Mouse (Mus musculus): ENCODE data around the gene Flnc. TPM values are rescaled to one million over a fixed set of nuclear protein-coding genes. Genes with fewer than 3 reads are reported as not detected.

Flnc gene
- polyA plus RNA-seq, 2 experiments, result 25.1 to 38.1 TPM

DNA sequence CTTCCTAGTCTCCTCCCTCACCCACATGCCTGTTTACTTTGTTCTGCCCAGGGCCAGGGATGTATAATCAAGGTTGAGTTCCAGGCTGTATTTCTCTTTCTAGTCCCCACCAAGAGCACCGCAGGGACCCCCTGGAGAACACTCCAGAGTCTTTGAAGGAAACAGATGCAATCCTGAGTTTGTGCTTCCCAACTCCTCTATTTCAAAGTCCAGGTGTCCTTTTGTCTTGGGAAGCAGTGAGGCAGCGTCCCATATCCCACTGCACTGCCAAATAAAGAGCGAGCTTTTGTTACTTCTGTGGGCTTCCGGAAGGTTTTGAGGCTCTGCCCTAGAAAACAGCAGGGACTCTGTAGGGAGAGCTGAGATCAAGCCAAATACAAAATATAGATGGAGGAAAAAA, 33.2 kb upstream of the Flnc start:
- Histone ChIP-seq H3K4me2 (replicated peaks; ENCODE audit: low read depth, low read length, severe bottlenecking) (no peak overlapping the region), H3K4me3 (replicated peaks; ENCODE audit: low read length) (no peak overlapping the region), H3K9me3 (ENCODE audit: control insufficient read depth, low read length) (no peaks in the 10 kb centered on the region), H3K27ac (replicated peaks; ENCODE audit: low read depth, low read length) (no peak overlapping the region), H3K4me1 (ENCODE audit: control insufficient read depth, insufficient read depth, low read length) (peaks cover 20% of the 10 kb centered on the region), H3K9ac (ENCODE audit: low read depth, low read length, severe bottlenecking) (no peak overlapping the region), H3K36me3 (ENCODE audit: control insufficient read depth, insufficient read depth, low read length) (peaks cover 5% of the 10 kb centered on the region; the same call in 1 of the 2 replicates), H3K27me3 (ENCODE audit: control insufficient read depth, insufficient read depth, low read length) (0 out of 2 replicates have a peak, but pooled peaks cover 2% of the 10 kb centered on the region)
- ATAC-seq (ENCODE audit: low FRiP score, low read depth) (no peak), DNase-seq (ENCODE audit: low spot score) (no peak)
- WGBS, result 84% methylated on average over 4 of the region's 4 CpGs
- no peak for TF ChIP-seq POLR2A (IDR thresholded peaks at IDR 0.05; ENCODE audit: borderline replicate concordance, extremely low read depth, insufficient read depth, insufficient read length)

DNA sequence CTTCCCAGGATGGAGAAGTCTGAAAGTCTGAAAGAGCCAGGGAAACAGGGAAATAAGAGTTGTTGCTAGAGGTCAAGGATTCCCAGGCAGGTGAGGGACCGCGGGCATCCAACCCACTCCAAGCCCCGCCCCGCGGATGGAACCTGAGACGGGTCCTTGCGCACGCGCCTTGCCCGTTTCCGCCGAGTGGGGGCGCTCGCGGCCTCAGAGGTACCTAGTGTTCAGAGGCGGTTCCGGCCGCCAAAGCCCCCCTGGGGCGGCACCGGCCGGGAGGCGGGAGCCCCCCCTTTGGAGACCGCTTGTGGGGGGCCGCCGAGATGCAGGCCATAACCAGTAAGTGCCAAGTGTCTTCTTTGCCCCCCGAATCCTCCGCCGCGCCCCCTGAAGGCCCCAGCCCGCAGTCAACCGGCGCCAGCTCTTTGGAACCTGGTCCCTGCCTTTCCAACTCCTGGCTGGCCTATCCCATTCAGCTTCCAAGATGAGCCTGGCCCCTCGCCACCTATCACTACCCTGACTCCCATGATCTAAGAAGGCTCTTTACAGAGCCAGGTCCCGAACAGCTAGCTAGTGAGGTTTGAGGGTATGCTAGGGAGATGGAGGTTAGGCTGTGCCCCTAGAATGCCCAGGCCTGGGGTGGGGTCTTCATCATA, 30.2 kb upstream of the Flnc start:
- Histone ChIP-seq H3K4me3 (replicated peaks; ENCODE audit: low read length) (peak overlapping the region; percentile 13), H3K9me3 (ENCODE audit: control insufficient read depth, low read length) (no peaks in the 10 kb centered on the region), H3K27ac (replicated peaks; ENCODE audit: low read depth, low read length) (no peak overlapping the region), H3K9ac (ENCODE audit: low read depth, low read length, severe bottlenecking) (no peak overlapping the region), H3K27me3 (ENCODE audit: control insufficient read depth, insufficient read depth, low read length) (no peaks in the 10 kb centered on the region), H3K4me2 (replicated peaks; ENCODE audit: low read depth, low read length, severe bottlenecking) (peak overlapping the region; percentile 30; the same call in 1 of the 2 replicates), H3K36me3 (ENCODE audit: control insufficient read depth, insufficient read depth, low read length) (peaks cover 11% of the 10 kb centered on the region), H3K4me1 (ENCODE audit: control insufficient read depth, insufficient read depth, low read length) (peaks cover 7% of the 10 kb centered on the region; the same call in 1 of the 2 replicates)
- ATAC-seq (ENCODE audit: low FRiP score, low read depth) (no peak), DNase-seq (ENCODE audit: low spot score) (no peak)
- 14% methylated on average over 18 of the region's 34 CpGs for WGBS
- TF ChIP-seq POLR2A (IDR thresholded peaks at IDR 0.05; ENCODE audit: borderline replicate concordance, extremely low read depth, insufficient read depth, insufficient read length), result no peak

DNA sequence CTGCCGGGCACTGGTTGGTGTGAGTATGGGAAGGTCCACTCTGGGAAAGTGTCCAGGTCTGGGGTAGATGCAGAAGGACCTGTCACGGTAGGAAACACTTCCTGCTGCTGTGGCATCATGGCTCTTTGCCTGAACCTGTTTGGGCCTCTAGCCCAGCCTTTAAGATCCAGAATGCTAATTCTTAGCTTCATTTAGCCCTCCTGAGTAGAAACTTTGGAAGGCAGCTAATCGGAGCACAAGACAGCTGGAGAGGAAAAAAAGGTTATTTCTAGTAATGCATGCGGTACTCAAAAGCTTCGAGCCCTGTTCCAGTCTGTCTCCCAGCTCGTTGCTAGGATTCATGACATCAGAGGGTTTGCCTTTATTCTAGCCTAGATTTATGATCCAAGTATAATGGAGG, 26.6 kb upstream of the Flnc start:
- H3K9me3 ChIP-seq (ENCODE audit: control insufficient read depth, low read length), result no peaks in the 10 kb centered on the region
- DNase-seq (ENCODE audit: low spot score) (no peak), ATAC-seq (ENCODE audit: low FRiP score, low read depth) (no peak)
- H3K9ac ChIP-seq (ENCODE audit: low read depth, low read length, severe bottlenecking), result no peak overlapping the region
- TF ChIP-seq POLR2A (IDR thresholded peaks at IDR 0.05; ENCODE audit: borderline replicate concordance, extremely low read depth, insufficient read depth, insufficient read length), result no peak
- WGBS, result 90% methylated on average over 6 of the region's 6 CpGs
- no peak overlapping the region for H3K4me3 ChIP-seq (replicated peaks; ENCODE audit: low read length)
- H3K27me3 ChIP-seq (ENCODE audit: control insufficient read depth, insufficient read depth, low read length), result no peaks in the 10 kb centered on the region
- H3K4me2 ChIP-seq (replicated peaks; ENCODE audit: low read depth, low read length, severe bottlenecking), result no peak overlapping the region
- H3K36me3 ChIP-seq (ENCODE audit: control insufficient read depth, insufficient read depth, low read length), result peaks cover 23% of the 10 kb centered on the region
- H3K4me1 ChIP-seq (ENCODE audit: control insufficient read depth, insufficient read depth, low read length), result peaks cover 7% of the 10 kb centered on the region; the same call in 1 of the 2 replicates
- no peak overlapping the region for H3K27ac ChIP-seq (replicated peaks; ENCODE audit: low read depth, low read length)

DNA sequence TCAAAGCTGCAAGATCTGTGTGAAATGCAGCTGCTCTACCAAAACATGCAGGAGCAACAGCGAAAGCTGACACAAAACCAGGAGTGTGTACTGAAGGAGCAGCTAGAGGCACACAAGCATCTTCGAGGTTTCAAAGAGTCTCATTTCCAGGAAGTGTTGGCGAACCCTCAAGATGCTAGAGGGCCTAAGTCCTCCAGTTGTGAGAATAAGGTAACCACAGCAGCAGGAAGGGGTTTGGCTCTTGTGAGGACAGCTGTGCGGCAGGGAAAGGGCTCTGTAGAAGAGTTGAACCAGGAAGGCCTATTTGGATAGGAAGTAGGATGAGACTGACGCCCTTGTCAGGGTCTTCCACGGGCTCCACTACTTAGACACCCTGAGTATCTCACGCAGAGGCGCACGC, 17.6 kb upstream of the Flnc start:
- peaks cover 53% of the 10 kb centered on the region for H3K36me3 ChIP-seq (ENCODE audit: control insufficient read depth, insufficient read depth, low read length)
- DNase-seq (ENCODE audit: low spot score) (no peak), ATAC-seq (ENCODE audit: low FRiP score, low read depth) (no peak)
- no peak for TF ChIP-seq POLR2A (IDR thresholded peaks at IDR 0.05; ENCODE audit: borderline replicate concordance, extremely low read depth, insufficient read depth, insufficient read length)
- no peaks in the 10 kb centered on the region for H3K9me3 ChIP-seq (ENCODE audit: control insufficient read depth, low read length)
- no peak overlapping the region for H3K27ac ChIP-seq (replicated peaks; ENCODE audit: low read depth, low read length)
- H3K4me1 ChIP-seq (ENCODE audit: control insufficient read depth, insufficient read depth, low read length), result no peaks in the 10 kb centered on the region
- no peaks in the 10 kb centered on the region for H3K27me3 ChIP-seq (ENCODE audit: control insufficient read depth, insufficient read depth, low read length)
- no peak overlapping the region for H3K4me2 ChIP-seq (replicated peaks; ENCODE audit: low read depth, low read length, severe bottlenecking)
- WGBS, result 85% methylated on average over 9 of the region's 9 CpGs
- no peak overlapping the region for H3K9ac ChIP-seq (ENCODE audit: low read depth, low read length, severe bottlenecking)
- H3K4me3 ChIP-seq (replicated peaks; ENCODE audit: low read length), result no peak overlapping the region

DNA sequence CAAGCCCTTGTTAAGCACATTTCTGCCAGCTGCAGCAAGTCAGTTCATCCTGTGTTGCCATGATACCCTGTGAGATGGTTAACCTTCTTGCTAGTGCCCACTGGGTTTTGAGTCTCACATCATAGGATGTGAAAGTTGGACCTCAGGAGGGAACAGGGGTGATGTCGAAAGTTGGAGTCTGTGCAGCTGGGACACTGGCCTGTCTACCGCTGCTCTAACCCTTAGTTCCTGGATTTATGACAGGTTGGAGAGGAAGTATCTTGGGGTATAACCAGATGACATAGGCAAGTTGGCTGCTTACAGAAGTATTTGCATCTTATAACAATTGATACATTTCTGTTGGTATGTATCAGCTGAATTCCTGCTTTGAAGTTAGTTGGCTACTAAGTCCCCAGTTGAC, 12.5 kb upstream of the Flnc start:
- no peak for TF ChIP-seq POLR2A (IDR thresholded peaks at IDR 0.05; ENCODE audit: borderline replicate concordance, extremely low read depth, insufficient read depth, insufficient read length)
- Histone ChIP-seq H3K27ac (replicated peaks; ENCODE audit: low read depth, low read length) (no peak overlapping the region), H3K4me2 (replicated peaks; ENCODE audit: low read depth, low read length, severe bottlenecking) (no peak overlapping the region), H3K36me3 (ENCODE audit: control insufficient read depth, insufficient read depth, low read length) (peaks cover 18% of the 10 kb centered on the region), H3K4me3 (replicated peaks; ENCODE audit: low read length) (no peak overlapping the region), H3K9me3 (ENCODE audit: control insufficient read depth, low read length) (no peaks in the 10 kb centered on the region), H3K9ac (ENCODE audit: low read depth, low read length, severe bottlenecking) (no peak overlapping the region), H3K27me3 (ENCODE audit: control insufficient read depth, insufficient read depth, low read length) (no peaks in the 10 kb centered on the region), H3K4me1 (ENCODE audit: control insufficient read depth, insufficient read depth, low read length) (no peaks in the 10 kb centered on the region)
- 87% methylated on average over 2 of the region's 2 CpGs for WGBS
- ATAC-seq (ENCODE audit: low FRiP score, low read depth), result no peak
- DNase-seq (ENCODE audit: low spot score), result no peak

Measured in limb, embryonic 14.5 days (tissue).